Mouse (Mus musculus) liver, adult 2 months (tissue): ENCODE measurements around the gene Ffar4. TPM values are rescaled to one million over a fixed set of nuclear protein-coding genes. Genes with fewer than 3 reads are reported as not detected.

Experiments used
- DNase-seq: peaks from one replicate; pipeline ENCODE4 v3.0.0-alpha.2; 2011; ENCODE audit warnings: low read depth, low spot score; ENCODE audit errors: extremely low read depth
- H3K27ac ChIP-seq: fragments of 200-500 bp; replicated peaks from 2 replicates; pipeline ENCODE4 v1.5.1; 2012; ENCODE audit warnings: low read depth, mild to moderate bottlenecking, control low read depth, inconsistent platforms, low read length; ENCODE audit not compliant: insufficient read depth
- H3K27me3 ChIP-seq: fragments of 200-500 bp; 2 replicates; pipeline ENCODE4 v1.6.1; 2012; ENCODE audit warnings: mild to moderate bottlenecking, moderate library complexity, low read length, inconsistent platforms; ENCODE audit not compliant: control insufficient read depth, insufficient read depth
- H3K36me3 ChIP-seq: fragments of 200-500 bp; 2 replicates; pipeline ENCODE4 v1.6.1; 2012; ENCODE audit warnings: low read length, inconsistent platforms; ENCODE audit not compliant: control insufficient read depth, insufficient read depth
- H3K4me1 ChIP-seq: fragments of 200-500 bp; 2 replicates; pipeline ENCODE4 v1.6.1; 2011; ENCODE audit warnings: low read length; ENCODE audit not compliant: control insufficient read depth, insufficient read depth
- H3K4me3 ChIP-seq: fragments of 200-500 bp; 2 replicates; pipeline ENCODE4 v1.5.1; 2011; ENCODE audit warnings: low read depth, mild to moderate bottlenecking, control low read depth, low read length, moderate library complexity; ENCODE audit not compliant: insufficient read depth
- H3K79me2 ChIP-seq: fragments of 200-500 bp; 2 replicates; pipeline ENCODE4 v1.6.1; 2012; ENCODE audit warnings: inconsistent platforms, mild to moderate bottlenecking, low read length, moderate library complexity; ENCODE audit not compliant: control insufficient read depth, insufficient read depth
- H3K9ac ChIP-seq: fragments of 200-500 bp; 2 replicates; pipeline ENCODE4 v1.6.1; 2012; ENCODE audit warnings: low read depth, mild to moderate bottlenecking, control low read depth, inconsistent platforms, low read length
- CTCF ChIP-seq: fragments of 200-500 bp; IDR thresholded peaks from 2 replicates; pipeline ENCODE4 v1.5.1; 2011; ENCODE audit warnings: low read depth, low read length, control low read depth
- POLR2A ChIP-seq: fragments of 200-500 bp; IDR thresholded peaks from 2 replicates; pipeline ENCODE4 v1.6.1; 2011; ENCODE audit warnings: low read length, control low read depth; ENCODE audit not compliant: insufficient read depth; ENCODE audit errors: extremely low read depth
- WGBS: fragments of 180-500 bp; shearing (Covaris S2); methylation state at CpG from one replicate; pipeline ENCODE4 v1.1.7; 2018; 5-methylcytosine and 5-hydroxymethylcytosine counted together
- polyA plus RNA-seq: library from polyadenylated mRNA; depleted of rRNA; stranded (reverse); fragments of >200 nt; gene quantifications from 2 replicates; pipeline ENCODE4 v1.2.3, GENCODE M21; 2012; rRNA removed
- total RNA-seq: library from RNA; depleted of rRNA; stranded (reverse); fragments of >200 nt; gene quantifications from 2 replicates; pipeline ENCODE4 v1.2.3, GENCODE M21; 2014; rRNA removed

Gene Ffar4
- total RNA-seq (0.09 and 0.13 TPM in 2 replicates), polyA plus RNA-seq (0.58 and 0.83 TPM in 2 replicates)

- Histone ChIP-seq H3K27me3 (no peaks in the 10 kb centered on the region), H3K36me3 (no peaks in the 10 kb centered on the region), H3K4me1 (peaks cover 3% of the 10 kb centered on the region; the same call in 1 of the 2 replicates), H3K79me2 (no peaks in the 10 kb centered on the region), H3K27ac (no peak within 1 kb of the TSS), H3K9ac (peak within 1 kb of the TSS; percentile 44), H3K4me3 (peak within 1 kb of the TSS; percentile 49)
- DNase-seq: peak; percentile 54
- WGBS: under 1% methylated on average over 77 of the region's 77 CpGs
- TF ChIP-seq CTCF: no peak
- TF ChIP-seq POLR2A: no peak
Observed at GRCm38 (mm10) chr19:38096858-38097758, at the start of gene Ffar4. Gene Ffar4, plus strand, starts transcription at chr19:38097071.

GRCm38 (mm10) chr19:38049686-38050085, 47.2 kb upstream of the Ffar4 start:
- Histone ChIP-seq H3K27me3 (no peaks in the 10 kb centered on the region), H3K9ac (no peak overlapping the region), H3K4me1 (no peaks in the 10 kb centered on the region), H3K27ac (no peak overlapping the region), H3K36me3 (no peaks in the 10 kb centered on the region), H3K4me3 (no peak overlapping the region), H3K79me2 (no peaks in the 10 kb centered on the region)
- WGBS: 78% methylated on average over 1 of the region's 1 CpGs
- DNase-seq: no peak
- TF ChIP-seq POLR2A (no peak), CTCF (no peak)

DNA sequence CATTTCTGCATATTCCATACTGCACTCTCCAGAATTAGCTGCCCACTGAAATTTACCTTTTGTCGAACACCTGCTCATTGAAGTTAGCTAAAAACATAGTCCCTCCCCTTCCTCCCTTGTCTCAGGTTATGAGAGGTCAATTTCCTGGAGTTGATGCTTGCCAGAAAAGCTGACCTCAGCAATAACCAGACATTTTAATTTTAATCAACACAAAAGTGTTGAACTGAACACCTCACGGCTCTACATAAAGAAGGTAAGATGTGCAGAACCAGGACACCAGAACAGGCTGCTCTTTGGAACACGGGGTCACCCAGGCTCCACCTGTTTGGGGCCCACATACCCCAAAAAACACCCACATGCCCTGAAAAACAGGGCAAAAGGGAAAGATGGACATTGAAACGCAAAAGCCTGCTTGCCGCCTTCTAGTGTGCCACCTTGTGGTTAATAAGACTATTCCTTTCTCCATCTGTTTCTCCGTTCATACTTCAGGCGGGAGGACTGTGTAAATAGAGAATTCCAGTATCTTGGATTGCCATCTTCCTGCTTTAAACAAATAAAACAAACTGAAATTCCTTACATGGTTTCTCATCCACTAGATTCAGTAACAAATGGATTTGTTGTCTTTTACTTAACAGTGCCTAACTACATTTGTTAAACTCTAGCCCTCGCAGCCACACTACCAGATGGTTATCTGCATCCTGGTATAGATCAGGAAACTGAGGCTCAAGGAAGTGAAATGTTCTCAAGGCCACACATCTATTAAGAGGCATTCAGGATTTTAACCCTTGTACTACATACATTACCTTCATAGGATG, 43.4 kb upstream of the Ffar4 start:
- Histone ChIP-seq H3K27me3 (no peaks in the 10 kb centered on the region), H3K79me2 (no peaks in the 10 kb centered on the region), H3K36me3 (no peaks in the 10 kb centered on the region), H3K27ac (no peak overlapping the region), H3K4me3 (peak overlapping the region; percentile 72; the same call in 1 of the 2 replicates), H3K9ac (no peak overlapping the region), H3K4me1 (no peaks in the 10 kb centered on the region)
- DNase-seq: peak; percentile 19
- WGBS: 24% methylated on average over 8 of the region's 8 CpGs
- TF ChIP-seq POLR2A: no peak
- peak; percentile 38; the same call in 1 of the 2 replicates for TF ChIP-seq CTCF

DNA sequence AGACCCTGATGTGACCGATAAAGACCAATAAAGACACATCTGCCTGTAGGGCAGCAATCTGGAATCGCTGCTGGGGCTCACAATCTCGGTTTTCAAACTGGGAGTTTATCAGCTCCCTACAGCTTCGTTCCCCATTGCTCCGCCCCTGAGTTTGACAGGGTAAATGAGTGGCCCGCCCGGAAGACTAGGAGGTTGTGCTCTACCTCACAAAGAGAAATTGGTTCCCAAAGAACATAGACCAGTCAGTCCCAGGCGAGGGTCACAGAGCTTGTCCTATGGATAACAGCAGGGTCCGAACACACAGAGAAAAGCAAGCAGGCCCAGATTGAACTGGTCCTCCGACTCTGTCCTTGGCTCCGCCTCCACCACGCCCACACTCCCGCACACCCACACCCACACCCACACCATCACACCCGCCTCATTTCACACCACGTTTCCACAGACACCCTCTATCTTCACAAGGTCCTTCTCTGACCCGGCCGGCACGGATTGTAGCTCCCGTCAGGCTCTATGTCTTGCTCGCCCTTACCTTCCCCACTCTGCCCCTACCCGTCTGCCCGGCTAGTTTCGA, 42.6 kb upstream of the Ffar4 start:
- peak overlapping the region; percentile 30; the same call in 1 of the 2 replicates for H3K9ac ChIP-seq
- peak overlapping the region; percentile 72 for H3K4me3 ChIP-seq
- H3K4me1 ChIP-seq: no peaks in the 10 kb centered on the region
- WGBS: under 1% methylated on average over 23 of the region's 23 CpGs
- H3K27me3 ChIP-seq: no peaks in the 10 kb centered on the region
- TF ChIP-seq POLR2A (no peak), CTCF (no peak)
- H3K27ac ChIP-seq: no peak overlapping the region
- H3K79me2 ChIP-seq: no peaks in the 10 kb centered on the region
- peak; percentile 71 for DNase-seq
- no peaks in the 10 kb centered on the region for H3K36me3 ChIP-seq

DNA sequence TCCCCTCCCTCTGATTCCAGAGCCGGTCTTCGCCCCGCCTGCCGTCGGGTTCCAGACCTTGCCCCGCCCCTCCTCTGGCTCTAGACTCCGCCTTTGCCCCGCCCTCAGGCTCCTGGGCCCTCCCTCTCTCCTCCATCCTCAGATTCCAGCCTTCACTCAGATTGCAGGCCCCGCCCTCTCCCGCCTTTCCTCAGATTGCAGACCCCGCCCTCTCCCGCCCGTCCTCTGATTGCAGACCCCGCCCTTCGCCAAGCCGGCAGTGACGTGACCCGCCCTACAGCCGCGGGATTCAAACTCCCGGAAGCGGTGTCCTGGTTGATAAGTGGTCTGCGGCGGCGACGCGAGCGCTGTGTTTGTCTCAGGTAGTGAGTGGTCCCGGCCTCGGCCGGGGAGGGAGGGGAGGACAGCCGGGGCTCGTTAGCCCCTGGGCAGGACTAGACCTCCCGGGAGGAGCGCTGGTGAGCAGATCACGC, 42.1 kb upstream of the Ffar4 start, which contains the start of gene Cep55:
Gene Cep55 (plus strand): TSS at position 292 of the 473 bp plus-strand sequence.
- DNase-seq: peak; percentile 89
- Histone ChIP-seq H3K27me3 (no peaks in the 10 kb centered on the region), H3K79me2 (no peaks in the 10 kb centered on the region), H3K4me1 (no peaks in the 10 kb centered on the region), H3K27ac (no peak within 1 kb of the TSS), H3K9ac (peak within 1 kb of the TSS; percentile 66), H3K36me3 (no peaks in the 10 kb centered on the region), H3K4me3 (peak within 1 kb of the TSS; percentile 85)
- TF ChIP-seq CTCF (no peak), POLR2A (no peak)
- 1% methylated on average over 36 of the region's 36 CpGs for WGBS
